Comparison of ENCODE assay signal across 16 mouse cellular contexts in the genomic region with DNA sequence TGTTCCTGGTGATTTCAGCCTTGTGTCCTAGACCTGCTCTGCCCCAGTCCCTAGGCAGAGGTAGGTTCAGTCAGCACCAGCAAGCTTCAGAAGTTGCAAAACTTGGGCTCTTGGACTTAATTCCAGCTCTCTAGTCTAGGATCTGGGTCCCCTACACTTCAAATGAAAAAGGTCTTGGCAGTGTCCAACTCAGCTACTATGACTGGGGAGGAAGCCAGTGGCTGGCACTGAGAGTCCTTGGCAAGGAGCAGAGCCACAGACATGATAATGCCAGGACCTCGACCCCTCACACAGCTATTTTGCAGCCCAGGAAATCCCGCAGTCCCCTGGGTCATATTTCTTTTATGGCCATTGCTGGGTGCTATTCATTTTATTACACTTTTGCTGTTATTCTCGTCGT.
DNase-seq lines count a peak whose midpoint lies in the region; ATAC-seq and TF ChIP-seq lines count a peak whose summit lies in the region.
"Had no signal": no experiment of that assay in that cellular context is flagged by ENCODE, and none has a peak within 500 bp of the region (broad histone marks: within the 10 kb centered on the region; RNA-seq: fewer than 3 reads in every experiment).

No protein-coding gene starts in this region.

- no peak overlapping the region for H3K9ac ChIP-seq in midbrain, postnatal 0 days (replicated peaks; ENCODE audit: low read length, poor library complexity, severe bottlenecking)
- H3K9ac ChIP-seq in midbrain, embryonic 11.5 days (ENCODE audit: low read length): no peak overlapping the region
- no peak overlapping the region for H3K9ac ChIP-seq in kidney, embryonic 16.5 days (replicated peaks; ENCODE audit: low read length)
- H3K9ac ChIP-seq: embryonic facial prominence, embryonic 13.5 days; limb, embryonic 15.5 days had no signal

- no peak overlapping the region for H3K4me2 ChIP-seq in midbrain, postnatal 0 days (ENCODE audit: low read depth, low read length, poor library complexity, severe bottlenecking)
- no peak overlapping the region for H3K4me2 ChIP-seq in midbrain, embryonic 11.5 days
- no peak overlapping the region for H3K4me2 ChIP-seq in kidney, embryonic 16.5 days (replicated peaks; ENCODE audit: low read depth, low read length)
- H3K4me2 ChIP-seq: embryonic facial prominence, embryonic 13.5 days; limb, embryonic 15.5 days had no signal

- no peak for ATAC-seq in midbrain, postnatal 0 days (ENCODE audit: low FRiP score)
- ATAC-seq in midbrain, embryonic 11.5 days (ENCODE audit: low FRiP score): no peak
- ATAC-seq in kidney, embryonic 16.5 days (ENCODE audit: low FRiP score, low TSS enrichment): no peak

- no peak overlapping the region for H3K27ac ChIP-seq in midbrain, postnatal 0 days (ENCODE audit: low read depth, low read length)
- no peak overlapping the region for H3K27ac ChIP-seq in midbrain, embryonic 11.5 days (ENCODE audit: low read depth, low read length)
- no peak overlapping the region for H3K27ac ChIP-seq in kidney, embryonic 16.5 days (ENCODE audit: low read length)
- H3K27ac ChIP-seq: embryonic facial prominence, embryonic 13.5 days; forebrain, embryonic 10.5 days; heart, embryonic 10.5 days; limb, embryonic 15.5 days; midbrain, embryonic 10.5 days had no signal

- no peak for TF ChIP-seq CTCF in midbrain, postnatal 0 days (IDR thresholded peaks at IDR 0.05)

- H3K9me3 ChIP-seq in midbrain, postnatal 0 days (ENCODE audit: low read length): no peaks in the 10 kb centered on the region
- no peaks in the 10 kb centered on the region for H3K9me3 ChIP-seq in midbrain, embryonic 11.5 days (ENCODE audit: control insufficient read depth, low read length)
- no peaks in the 10 kb centered on the region for H3K9me3 ChIP-seq in kidney, embryonic 16.5 days (ENCODE audit: low read length)
- H3K9me3 ChIP-seq: embryonic facial prominence, embryonic 13.5 days; forebrain, embryonic 10.5 days; heart, embryonic 10.5 days; limb, embryonic 15.5 days; midbrain, embryonic 10.5 days had no signal

- whole genome bisulfite sequencing in midbrain, postnatal 0 days: 71% methylated on average over 4 of the region's 4 CpGs
- WGBS in midbrain, embryonic 11.5 days: 83% methylated on average over 4 of the region's 4 CpGs
- 57% methylated on average over 4 of the region's 4 CpGs for WGBS in kidney, embryonic 16.5 days

- no peaks in the 10 kb centered on the region for H3K27me3 ChIP-seq in midbrain, postnatal 0 days (ENCODE audit: insufficient read depth, low read length)
- no peaks in the 10 kb centered on the region for H3K27me3 ChIP-seq in midbrain, embryonic 11.5 days (ENCODE audit: control insufficient read depth, insufficient read depth, low read length)
- H3K27me3 ChIP-seq in kidney, embryonic 16.5 days (ENCODE audit: insufficient read depth, low read length): no peaks in the 10 kb centered on the region
- H3K27me3 ChIP-seq: limb, embryonic 15.5 days had no signal

- DNase-seq in frontal cortex, postnatal 36 days (ENCODE audit: low spot score in 2 of 2): peak; percentile 14 to 15
- DNase-seq in frontal cortex, postnatal 25 days (ENCODE audit: low spot score in 2 of 2): no peak
- DNase-seq in midbrain, postnatal 0 days (ENCODE audit: low spot score): peak; percentile 65
- DNase-seq in midbrain, embryonic 11.5 days (ENCODE audit: low spot score, missing footprints): no peak
- DNase-seq in adrenal gland, postnatal 36 days: peak; percentile 7 to 45
- peak; percentile 41 to 59 for DNase-seq in layer of hippocampus, postnatal 10 days (ENCODE audit: low spot score in 2 of 2)
- no peak for DNase-seq in urinary bladder, adult 18-20 months (ENCODE audit: low spot score in 2 of 2)
- DNase-seq: kidney, postnatal 10 days; lung, postnatal 10 days; thymus, adult 2 months had no signal

- no peaks in the 10 kb centered on the region for H3K36me3 ChIP-seq in midbrain, postnatal 0 days (ENCODE audit: insufficient read depth, low read length)
- no peaks in the 10 kb centered on the region for H3K36me3 ChIP-seq in midbrain, embryonic 11.5 days (ENCODE audit: control insufficient read depth, insufficient read depth, low read length)
- H3K36me3 ChIP-seq in kidney, embryonic 16.5 days (ENCODE audit: insufficient read depth, low read length): no peaks in the 10 kb centered on the region
- H3K36me3 ChIP-seq: embryonic facial prominence, embryonic 13.5 days; forebrain, embryonic 10.5 days; heart, embryonic 10.5 days; limb, embryonic 15.5 days; midbrain, embryonic 10.5 days had no signal

- H3K4me3 ChIP-seq in midbrain, postnatal 0 days (ENCODE audit: low read depth, low read length): no peak overlapping the region
- no peak overlapping the region for H3K4me3 ChIP-seq in midbrain, embryonic 11.5 days (ENCODE audit: low read depth, low read length)
- H3K4me3 ChIP-seq in kidney, embryonic 16.5 days (ENCODE audit: low read length): no peak overlapping the region
- H3K4me3 ChIP-seq: embryonic facial prominence, embryonic 13.5 days; forebrain, embryonic 10.5 days; heart, embryonic 10.5 days; limb, embryonic 15.5 days; midbrain, embryonic 10.5 days had no signal

- no peaks in the 10 kb centered on the region for H3K4me1 ChIP-seq in midbrain, postnatal 0 days (ENCODE audit: insufficient read depth, low read length)
- H3K4me1 ChIP-seq in midbrain, embryonic 11.5 days (ENCODE audit: control insufficient read depth, insufficient read depth, low read length): no peaks in the 10 kb centered on the region
- H3K4me1 ChIP-seq in kidney, embryonic 16.5 days (ENCODE audit: insufficient read depth, low read length): no peaks in the 10 kb centered on the region; the same call in 1 of the 2 replicates
- H3K4me1 ChIP-seq: embryonic facial prominence, embryonic 13.5 days; forebrain, embryonic 10.5 days; heart, embryonic 10.5 days; limb, embryonic 15.5 days had no signal

Comparison
In these comparisons a context has a peak if more than half of its experiments do, and no peak if none do; other contexts are left out.
1. DNase-seq: peak in frontal cortex, postnatal 36 days (2 of 2), midbrain, postnatal 0 days (single experiment), adrenal gland, postnatal 36 days (2 of 2) and layer of hippocampus, postnatal 10 days (2 of 2); none in frontal cortex, postnatal 25 days (0 of 2), midbrain, embryonic 11.5 days (single experiment) and urinary bladder, adult 18-20 months (0 of 2).